Mouse (Mus musculus) thymus, adult 2 months (tissue): ENCODE results near the gene Tardbp.

Experiments used
- CTCF ChIP-seq: fragments of 200-500 bp; IDR thresholded peaks from 2 replicates; pipeline ENCODE4 v1.5.1; 2012; ENCODE audit warnings: mild to moderate bottlenecking, control low read depth, low read length, moderate library complexity, borderline replicate concordance; ENCODE audit not compliant: control insufficient read depth, poor library complexity, insufficient read depth; ENCODE audit errors: extremely low read depth
- POLR2A ChIP-seq: fragments of 200-500 bp; IDR thresholded peaks from 2 replicates; pipeline ENCODE4 v1.6.1; 2012; ENCODE audit warnings: mild to moderate bottlenecking, low read length, control low read depth, moderate library complexity; ENCODE audit not compliant: control insufficient read depth, poor library complexity, insufficient read depth; ENCODE audit errors: extremely low read depth

GRCm38 (mm10) chr4:148580765-148581164 is 46.1 kb downstream of the Tardbp start:
- no peak for TF ChIP-seq CTCF
- TF ChIP-seq POLR2A: no peak
